Mouse (Mus musculus) embryonic facial prominence, embryonic 12.5 days (tissue): ENCODE data around the gene Sptlc3. TPM values are rescaled to one million over a fixed set of nuclear protein-coding genes. Genes with fewer than 3 reads are reported as not detected.

ENCODE experiments used
- ATAC-seq: fragments of 200-750 bp; cut with Nextera tagmentation; 2 replicates; pipeline ENCODE4 v1.8.0; 2017; ENCODE audit not compliant: insufficient number of reproducible peaks, insufficient read depth, low FRiP score, low TSS enrichment
- H3K27ac ChIP-seq: fragments of 300-500 bp; sonication (generic); 2 replicates; pipeline ENCODE4 v1.5.1; 2016; ENCODE audit warnings: mild to moderate bottlenecking
- H3K27me3 ChIP-seq: fragments of 300-500 bp; sonication (generic); 2 replicates; pipeline ENCODE4 v1.6.1; 2016; ENCODE audit warnings: mild to moderate bottlenecking, moderate library complexity
- H3K36me3 ChIP-seq: fragments of 300-500 bp; sonication (generic); 2 replicates; pipeline ENCODE4 v1.6.1; 2016; ENCODE audit warnings: mild to moderate bottlenecking
- H3K4me1 ChIP-seq: fragments of 300-500 bp; sonication (generic); 2 replicates; pipeline ENCODE4 v1.6.1; 2016
- H3K4me2 ChIP-seq: fragments of 300-500 bp; sonication (generic); replicated peaks from 2 replicates; pipeline ENCODE4 v1.6.1; 2016; ENCODE audit warnings: mild to moderate bottlenecking, moderate library complexity
- H3K4me3 ChIP-seq: fragments of 300-500 bp; sonication (generic); 2 replicates; pipeline ENCODE4 v1.5.1; 2016; ENCODE audit warnings: mild to moderate bottlenecking
- H3K9ac ChIP-seq: fragments of 300-500 bp; sonication (generic); 2 replicates; pipeline ENCODE4 v1.6.1; 2016; ENCODE audit warnings: mild to moderate bottlenecking, moderate library complexity
- H3K9me3 ChIP-seq: fragments of 300-500 bp; sonication (generic); 2 replicates; pipeline ENCODE4 v1.6.1; 2016; ENCODE audit warnings: mild to moderate bottlenecking, moderate library complexity
- WGBS: fragments of 180-500 bp; shearing (Covaris S2); methylation state at CpG from one replicate; pipeline ENCODE4 v1.1.7; 2016; 5-methylcytosine and 5-hydroxymethylcytosine counted together
- polyA plus RNA-seq: library from polyadenylated mRNA; unstranded; fragments of >200 nt; fragmentation: Nextera tagmentation; extraction: Ambion mirVana; gene quantifications from 2 replicates; pipeline ENCODE4 v1.2.1, GENCODE M21; 2016

Sptlc3 gene
- polyA plus RNA-seq, 1 experiment from 2014 or later = 0.83 TPM

- no peak for ATAC-seq
- H3K9me3 ChIP-seq = no peaks in the 10 kb centered on the region
- no peak overlapping the region for H3K9ac ChIP-seq
- H3K27ac ChIP-seq = 0 out of 2 replicates have a peak overlapping the region, but pooled peaks have one; percentile 17
- WGBS = 39% methylated on average over 7 of the region's 7 CpGs
- no peaks in the 10 kb centered on the region for H3K27me3 ChIP-seq
- H3K36me3 ChIP-seq = no peaks in the 10 kb centered on the region
- no peak overlapping the region for H3K4me2 ChIP-seq
- H3K4me3 ChIP-seq = no peak overlapping the region
- no peaks in the 10 kb centered on the region for H3K4me1 ChIP-seq
Measured at GRCm38 (mm10) chr2:139641757-139642385, 148.2 kb downstream of the Sptlc3 start.

GRCm38 (mm10) chr2:139649518-139649917 is 155.8 kb downstream of the Sptlc3 start:
- no peak for ATAC-seq
- Histone ChIP-seq H3K9me3 (no peaks in the 10 kb centered on the region), H3K4me1 (peaks cover 6% of the 10 kb centered on the region; the same call in 1 of the 2 replicates), H3K27me3 (no peaks in the 10 kb centered on the region), H3K9ac (no peak overlapping the region), H3K4me2 (no peak overlapping the region), H3K36me3 (no peaks in the 10 kb centered on the region), H3K27ac (no peak overlapping the region), H3K4me3 (no peak overlapping the region)
- 77% methylated on average over 3 of the region's 3 CpGs for WGBS

GRCm38 (mm10) chr2:139656750-139657149 is 163.0 kb downstream of the Sptlc3 start:
- H3K9me3 ChIP-seq = no peaks in the 10 kb centered on the region

DNA sequence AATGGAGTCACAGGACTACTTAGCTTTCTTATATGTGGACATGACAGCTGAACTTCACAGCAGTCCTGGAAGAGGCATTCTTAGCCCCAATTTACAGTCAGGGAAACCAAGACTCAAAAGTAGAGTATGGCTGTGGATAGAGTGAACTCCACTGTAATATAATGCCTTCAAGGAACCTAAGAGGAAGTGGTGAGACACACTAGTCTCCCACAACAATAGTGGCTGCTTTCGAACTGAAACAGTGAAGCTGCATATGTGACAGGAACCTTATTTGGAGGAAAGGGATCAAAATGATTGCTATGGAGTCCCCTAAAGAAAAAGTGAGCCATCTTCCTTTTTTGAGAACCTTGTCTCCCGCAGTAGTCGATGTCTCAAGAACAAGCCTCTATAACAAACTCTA is 178.1 kb downstream of the Sptlc3 start:
- H3K4me3 ChIP-seq = no peak overlapping the region
- H3K9ac ChIP-seq = no peak overlapping the region
- H3K4me1 ChIP-seq = peaks cover 8% of the 10 kb centered on the region
- no peaks in the 10 kb centered on the region for H3K36me3 ChIP-seq
- H3K9me3 ChIP-seq = no peaks in the 10 kb centered on the region
- H3K27ac ChIP-seq = no peak overlapping the region
- peaks cover 3% of the 10 kb centered on the region; the same call in 1 of the 2 replicates for H3K27me3 ChIP-seq
- no peak for ATAC-seq
- H3K4me2 ChIP-seq = no peak overlapping the region
- 82% methylated on average over 3 of the region's 3 CpGs for WGBS

More at GRCm38 (mm10) chr2:139656750-139657149, 163.0 kb downstream of the Sptlc3 start:
- no peak for ATAC-seq
- no peak overlapping the region for H3K9ac ChIP-seq
- no peaks in the 10 kb centered on the region for H3K4me1 ChIP-seq
- H3K36me3 ChIP-seq = no peaks in the 10 kb centered on the region
- 55% methylated on average over 4 of the region's 4 CpGs for WGBS
- no peak overlapping the region for H3K4me3 ChIP-seq
- H3K4me2 ChIP-seq = no peak overlapping the region
- no peak overlapping the region for H3K27ac ChIP-seq
- H3K27me3 ChIP-seq = no peaks in the 10 kb centered on the region

DNA sequence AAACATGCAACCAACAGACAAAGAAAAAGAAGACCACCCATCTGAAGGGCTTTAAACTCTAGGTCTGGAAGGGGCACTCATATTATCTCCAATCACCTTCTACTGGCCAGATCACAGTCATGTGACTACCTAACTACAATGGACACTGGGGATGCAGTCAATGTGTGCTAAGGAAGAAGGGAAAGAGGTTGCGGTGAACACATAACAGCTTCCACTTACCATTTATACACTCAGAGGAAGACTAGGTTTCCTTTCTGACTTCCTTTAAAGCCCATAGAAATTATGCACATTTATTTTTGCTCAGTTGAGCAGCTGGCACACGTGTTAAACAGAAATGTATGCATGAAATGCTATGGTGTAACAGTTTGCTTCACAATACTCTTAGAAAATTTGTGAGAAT is 178.7 kb downstream of the Sptlc3 start:
- Histone ChIP-seq H3K36me3 (no peaks in the 10 kb centered on the region), H3K4me3 (no peak overlapping the region), H3K4me1 (peaks cover 10% of the 10 kb centered on the region), H3K4me2 (no peak overlapping the region), H3K27ac (no peak overlapping the region), H3K27me3 (peaks cover 3% of the 10 kb centered on the region; the same call in 1 of the 2 replicates), H3K9ac (no peak overlapping the region), H3K9me3 (no peaks in the 10 kb centered on the region)
- WGBS = 67% methylated on average over 2 of the region's 2 CpGs
- no peak for ATAC-seq

- peak overlapping the region; percentile 83 for H3K9ac ChIP-seq
- H3K4me2 ChIP-seq = peak overlapping the region; percentile 100
- no peaks in the 10 kb centered on the region for H3K9me3 ChIP-seq
- under 1% methylated on average over 52 of the region's 52 CpGs for WGBS
- H3K4me1 ChIP-seq = peaks cover 10% of the 10 kb centered on the region
- peak; percentile 58 for ATAC-seq
- H3K36me3 ChIP-seq = no peaks in the 10 kb centered on the region
- peaks cover 6% of the 10 kb centered on the region; the same call in 1 of the 2 replicates for H3K27me3 ChIP-seq
- 0 out of 2 replicates have a peak overlapping the region, but pooled peaks have one; percentile 84 for H3K27ac ChIP-seq
- H3K4me3 ChIP-seq = peak overlapping the region; percentile 88
Measured at GRCm38 (mm10) chr2:139677065-139677762, 183.5 kb downstream of the Sptlc3 start.

GRCm38 (mm10) chr2:139677809-139678274 is 184.1 kb downstream of the Sptlc3 start, which contains the start of gene Ism1:
Gene Ism1, plus strand, starts transcription at chr2:139678178.
- no peaks in the 10 kb centered on the region for H3K36me3 ChIP-seq
- WGBS = 0% methylated on average over 34 of the region's 39 CpGs
- H3K4me2 ChIP-seq = peak within 1 kb of the TSS; percentile 100
- peak; percentile 75 for ATAC-seq
- peak within 1 kb of the TSS; percentile 84 for H3K27ac ChIP-seq
- no peaks in the 10 kb centered on the region for H3K9me3 ChIP-seq
- H3K9ac ChIP-seq = peak within 1 kb of the TSS; percentile 83
- H3K27me3 ChIP-seq = peaks cover 6% of the 10 kb centered on the region; the same call in 1 of the 2 replicates
- peak within 1 kb of the TSS; percentile 88 for H3K4me3 ChIP-seq
- peaks cover 10% of the 10 kb centered on the region for H3K4me1 ChIP-seq

- WGBS = under 1% methylated on average over 81 of the region's 84 CpGs
- Histone ChIP-seq H3K4me3 (peak overlapping the region; percentile 88), H3K9me3 (no peaks in the 10 kb centered on the region), H3K27ac (peak overlapping the region; percentile 84), H3K27me3 (peaks cover 6% of the 10 kb centered on the region; the same call in 1 of the 2 replicates), H3K4me2 (peak overlapping the region; percentile 100), H3K36me3 (no peaks in the 10 kb centered on the region), H3K4me1 (peaks cover 10% of the 10 kb centered on the region), H3K9ac (peak overlapping the region; percentile 83)
- peak; percentile 86 for ATAC-seq
Measured at GRCm38 (mm10) chr2:139678275-139679140, 184.8 kb downstream of the Sptlc3 start.

- H3K27ac ChIP-seq = no peak overlapping the region
- ATAC-seq = no peak
- no peaks in the 10 kb centered on the region for H3K9me3 ChIP-seq
- H3K4me3 ChIP-seq = no peak overlapping the region
- 53% methylated on average over 3 of the region's 3 CpGs for WGBS
- H3K36me3 ChIP-seq = no peaks in the 10 kb centered on the region
- H3K27me3 ChIP-seq = 0 out of 2 replicates have a peak, but pooled peaks cover 3% of the 10 kb centered on the region
- no peak overlapping the region for H3K9ac ChIP-seq
- no peak overlapping the region for H3K4me2 ChIP-seq
- no peaks in the 10 kb centered on the region for H3K4me1 ChIP-seq
Measured at GRCm38 (mm10) chr2:139682540-139682939, 188.8 kb downstream of the Sptlc3 start.
